Mouse (Mus musculus): ENCODE measurements around the gene Glis3. TPM values are rescaled to one million over a fixed set of nuclear protein-coding genes. Genes with fewer than 3 reads are reported as not detected.

Gene Glis3
- total RNA-seq, 2 experiments from 2014 or later: 0.82 to 1.0 TPM

DNA sequence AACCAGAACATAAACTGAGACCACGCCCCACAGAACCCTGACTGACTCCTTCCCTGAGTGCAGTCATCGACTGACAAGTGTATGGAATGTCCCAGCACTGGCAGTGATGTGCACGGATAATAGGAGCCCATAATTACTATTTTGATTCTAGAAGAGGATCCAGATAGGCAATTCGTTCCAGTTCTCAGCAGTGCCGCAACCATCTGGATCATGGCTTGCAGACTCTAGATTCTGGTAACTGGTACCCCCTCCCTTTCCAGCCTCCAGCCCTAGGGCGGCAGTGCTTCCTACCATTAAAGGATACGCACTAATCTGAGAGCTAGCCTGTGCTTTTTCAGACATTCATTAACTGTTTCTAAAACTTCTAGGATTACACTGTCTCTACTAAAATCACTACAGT is 24.7 kb downstream of the Glis3 start:
- DNase-seq: no peak

DNA sequence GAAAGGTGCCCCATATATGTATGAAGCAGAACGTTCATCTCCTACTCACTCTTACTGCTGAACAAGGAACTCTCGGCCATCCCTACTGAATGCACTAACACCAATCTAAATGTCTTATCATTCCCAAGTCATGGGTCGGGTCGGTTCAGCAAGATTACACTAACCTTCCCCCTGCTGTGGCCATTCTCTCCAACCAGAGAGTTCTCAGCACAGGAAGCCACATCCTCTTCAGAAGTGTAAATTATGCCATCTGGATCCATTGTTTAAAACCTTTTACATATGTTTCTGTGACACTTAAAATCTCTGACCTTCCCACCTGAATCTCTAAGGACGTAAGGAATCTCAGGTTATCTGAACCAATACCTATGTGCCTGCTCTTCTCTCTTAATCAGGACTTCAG is 29.0 kb downstream of the Glis3 start:
- DNase-seq: no peak

DNA sequence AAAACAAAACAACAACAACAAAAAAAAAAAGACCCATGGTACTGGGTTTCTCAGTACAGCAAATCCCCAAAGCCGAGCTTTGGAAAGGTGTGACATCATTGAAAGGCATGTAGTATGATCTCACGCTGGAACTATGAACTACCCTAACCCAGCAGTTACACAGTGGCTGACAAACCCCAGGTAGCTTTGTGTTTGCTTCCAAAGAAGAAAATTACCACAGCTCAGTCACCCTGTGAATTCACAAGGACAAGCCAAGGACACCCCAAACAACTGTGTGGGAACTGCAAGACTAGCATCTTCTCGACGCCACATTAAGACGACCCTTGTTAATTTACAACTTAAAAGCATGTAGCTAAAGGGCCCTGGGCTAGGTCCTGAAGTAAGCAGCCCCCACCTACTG is 30.4 kb downstream of the Glis3 start:
- no peak for DNase-seq

DNA sequence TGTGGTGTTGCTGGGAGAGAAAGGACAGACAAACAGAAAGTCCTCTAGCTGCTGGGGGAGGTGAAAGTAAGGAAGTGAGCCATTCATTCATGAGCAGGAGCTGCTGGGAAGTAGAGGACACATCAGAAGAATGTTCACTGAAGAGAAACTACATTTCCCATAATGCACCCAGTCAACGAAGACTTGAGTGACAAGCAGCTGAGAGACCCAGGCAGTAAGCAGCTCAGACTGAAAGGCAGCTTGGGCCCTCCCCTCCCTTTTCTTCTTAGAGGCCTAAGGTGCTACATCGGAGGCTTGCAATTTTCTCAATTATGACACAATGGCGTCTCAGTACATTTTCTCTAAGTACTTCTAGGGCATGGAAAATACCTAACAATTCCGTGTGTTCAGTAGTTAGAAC is 31.0 kb downstream of the Glis3 start:
- no peak for DNase-seq

DNA sequence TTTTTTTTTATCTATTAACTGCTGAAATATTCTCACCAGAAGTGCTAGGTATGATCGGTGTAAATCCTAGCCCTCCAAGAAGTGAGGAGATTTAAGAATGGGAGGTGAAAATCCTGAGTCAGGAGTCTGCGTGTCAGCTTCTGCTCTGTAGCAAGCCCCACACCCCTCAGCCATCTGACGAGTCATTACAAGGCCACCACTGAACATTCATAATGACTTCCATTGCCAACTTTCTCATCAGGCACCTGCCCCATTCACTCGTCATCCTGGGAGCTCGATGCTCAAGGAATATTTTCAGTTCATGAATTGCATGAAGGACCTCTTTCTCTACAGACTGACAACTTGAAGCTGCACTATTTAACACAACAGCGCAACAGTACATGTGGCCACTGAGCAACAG is 32.5 kb downstream of the Glis3 start:
- no peak for DNase-seq

DNA sequence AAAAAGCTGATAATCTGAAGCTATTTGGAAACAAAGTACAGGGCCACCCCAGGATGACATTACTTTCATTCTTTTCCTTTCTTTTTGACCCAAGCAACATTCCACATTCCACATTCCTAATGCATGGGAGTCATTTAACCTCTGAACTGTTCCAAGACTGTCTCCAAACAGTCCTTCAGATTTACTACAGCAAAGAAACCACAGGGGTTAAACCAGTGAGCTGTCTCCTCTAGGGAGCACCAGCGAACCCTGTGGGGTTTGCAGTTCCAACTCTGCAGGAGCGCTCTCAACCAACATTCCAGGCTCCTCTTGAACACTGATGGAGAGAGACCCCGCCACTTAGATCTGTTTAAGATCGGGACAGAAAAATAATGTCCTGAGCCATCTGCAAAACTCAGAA is 33.6 kb downstream of the Glis3 start:
- DNase-seq: no peak

DNA sequence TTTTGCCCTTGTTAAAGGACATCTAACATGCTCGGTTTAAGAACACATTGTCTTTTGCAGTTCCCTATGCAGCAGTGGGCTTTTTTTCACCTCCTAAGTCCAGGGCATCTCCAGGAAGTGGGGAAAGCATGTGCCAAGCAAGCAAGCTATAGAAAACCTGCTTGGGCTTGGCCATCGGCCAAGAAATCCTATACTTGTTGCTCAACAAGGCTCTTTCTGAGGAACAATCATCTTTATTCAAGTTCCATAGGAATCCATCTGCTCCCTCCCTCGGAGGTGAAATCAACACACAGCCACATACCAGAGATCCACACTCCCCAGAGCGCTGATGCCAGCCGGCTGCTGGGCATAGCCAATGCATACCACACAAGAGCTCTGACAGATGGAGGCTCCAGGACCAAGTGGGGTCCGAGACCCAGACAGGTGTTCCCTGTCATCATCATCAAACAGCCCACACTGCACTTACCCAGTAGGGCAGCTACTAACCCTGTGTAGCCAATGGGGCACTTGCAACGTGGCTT is 39.0 kb downstream of the Glis3 start:
- no peak for DNase-seq

DNA sequence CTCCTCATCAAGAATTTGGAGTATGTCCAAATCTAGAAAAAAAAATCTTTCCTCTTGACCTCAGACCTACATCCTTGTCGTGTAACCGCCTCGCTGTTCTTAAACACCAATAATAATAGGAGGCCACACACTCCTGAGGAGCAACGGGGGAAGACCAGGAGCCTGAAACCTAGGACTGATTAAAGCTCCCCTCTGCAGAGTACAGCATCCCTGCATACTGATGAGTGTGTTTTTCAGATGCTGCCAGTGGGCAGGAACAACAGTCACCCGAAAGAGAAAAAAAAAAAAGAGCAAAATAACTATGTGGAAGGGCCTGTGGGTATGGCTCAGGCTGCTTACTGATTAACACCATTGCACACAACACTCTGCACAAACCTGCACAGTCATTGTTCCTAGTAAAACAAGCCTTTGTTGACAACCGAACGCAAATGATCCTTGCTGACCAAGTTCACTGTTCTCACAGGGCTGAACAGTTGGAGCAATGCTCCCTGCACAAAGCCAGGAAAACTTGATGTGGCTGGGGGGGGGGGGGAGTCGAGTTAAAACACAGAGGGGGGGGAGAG is 43.8 kb downstream of the Glis3 start:
- no peak for DNase-seq

DNA sequence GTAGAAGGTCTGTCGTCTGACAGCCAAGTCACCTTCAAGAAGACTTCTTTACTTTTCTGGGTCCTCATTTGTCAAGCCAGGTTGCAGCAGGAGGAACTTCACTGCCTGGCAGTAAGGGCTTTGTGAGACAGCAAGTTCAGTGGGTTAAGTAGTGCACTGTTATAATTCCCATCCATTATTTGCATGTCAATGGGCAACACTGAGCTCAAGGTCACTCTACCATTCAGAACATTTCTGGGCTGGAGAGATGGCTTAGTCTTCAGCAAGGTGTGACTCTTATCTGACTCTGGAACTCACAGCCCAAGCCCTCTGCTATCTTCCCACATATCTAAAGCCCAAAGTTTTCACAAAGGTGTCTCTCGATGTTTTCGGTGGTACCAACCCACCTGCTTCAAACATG is 44.9 kb downstream of the Glis3 start:
- DNase-seq: no peak

DNA sequence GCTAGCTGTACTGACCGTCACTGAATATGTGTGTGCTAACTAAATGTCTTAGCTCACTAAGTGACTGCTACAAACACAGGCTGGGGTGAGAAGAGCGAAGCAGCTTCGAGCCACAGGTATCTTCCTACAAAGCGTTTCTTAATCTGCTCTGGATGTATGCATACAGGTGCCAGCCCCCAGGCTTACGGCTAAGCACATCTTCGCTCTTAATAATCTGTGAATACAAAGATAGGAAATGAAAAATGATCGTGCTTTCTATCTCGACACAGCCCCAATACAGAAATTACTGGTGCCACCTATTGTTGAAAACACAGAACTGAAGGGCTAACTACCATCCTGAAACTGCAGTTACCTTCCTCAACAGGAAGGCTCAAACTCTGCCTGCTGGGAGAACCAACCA is 51.5 kb downstream of the Glis3 start:
- DNase-seq: no peak

DNA sequence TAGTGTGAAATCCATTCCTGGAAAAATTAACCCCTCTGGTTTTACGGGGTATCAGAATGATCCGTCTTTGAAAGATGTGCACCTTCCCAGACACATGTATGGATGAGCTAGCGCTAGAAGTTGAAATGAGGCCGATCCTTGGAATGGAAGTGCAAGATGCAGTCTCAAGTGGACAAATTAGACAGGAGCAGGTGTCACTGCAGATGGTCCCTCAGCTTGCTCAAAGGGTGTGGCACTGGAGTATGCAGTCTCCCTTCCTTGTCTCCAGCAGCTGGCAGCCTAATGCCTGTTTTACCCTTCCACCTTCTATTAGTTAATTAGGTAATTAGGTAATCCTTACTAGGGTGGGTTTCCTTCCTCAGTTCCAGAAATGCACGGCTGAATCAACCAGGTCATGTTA is 53.7 kb downstream of the Glis3 start:
- no peak for DNase-seq

DNA sequence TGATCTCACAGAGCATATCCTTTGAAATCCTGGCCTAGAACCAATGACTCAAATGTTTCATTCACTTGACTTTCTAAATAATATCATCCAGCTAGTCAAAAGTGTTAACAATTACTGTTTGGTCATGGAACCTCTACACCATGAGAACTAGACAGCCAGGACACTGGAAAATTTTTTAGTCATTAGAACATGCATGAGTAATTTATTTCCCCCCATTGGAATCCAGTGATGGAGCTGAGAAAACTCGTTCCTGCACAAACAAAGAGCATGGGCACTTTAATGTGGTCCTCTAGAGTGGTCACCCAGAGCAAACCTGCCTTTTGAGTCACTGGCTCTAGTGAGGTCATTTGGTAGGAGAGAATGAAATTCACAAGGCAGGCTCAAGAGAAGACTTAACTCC is 55.3 kb downstream of the Glis3 start:
- DNase-seq: no peak

DNA sequence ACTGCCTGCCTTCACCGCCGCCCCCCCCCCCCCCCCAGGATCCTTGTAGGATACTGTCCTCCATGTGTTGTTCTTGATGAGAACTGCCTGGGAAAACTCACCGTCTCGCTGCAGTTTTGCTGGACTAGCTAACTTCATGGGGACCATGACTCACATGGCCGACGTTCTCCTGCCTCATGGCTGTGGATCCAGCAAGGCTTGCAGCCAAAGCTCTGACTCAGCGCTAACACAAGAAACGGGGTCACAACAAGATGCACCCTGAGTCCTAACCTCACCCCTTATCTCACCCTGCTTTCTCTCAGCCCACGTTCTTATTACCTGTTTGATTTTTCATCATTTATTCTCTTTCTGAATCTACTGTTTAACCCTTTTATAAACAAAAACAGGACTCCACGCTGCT is 56.2 kb downstream of the Glis3 start:
- DNase-seq: peak; percentile 50

DNA sequence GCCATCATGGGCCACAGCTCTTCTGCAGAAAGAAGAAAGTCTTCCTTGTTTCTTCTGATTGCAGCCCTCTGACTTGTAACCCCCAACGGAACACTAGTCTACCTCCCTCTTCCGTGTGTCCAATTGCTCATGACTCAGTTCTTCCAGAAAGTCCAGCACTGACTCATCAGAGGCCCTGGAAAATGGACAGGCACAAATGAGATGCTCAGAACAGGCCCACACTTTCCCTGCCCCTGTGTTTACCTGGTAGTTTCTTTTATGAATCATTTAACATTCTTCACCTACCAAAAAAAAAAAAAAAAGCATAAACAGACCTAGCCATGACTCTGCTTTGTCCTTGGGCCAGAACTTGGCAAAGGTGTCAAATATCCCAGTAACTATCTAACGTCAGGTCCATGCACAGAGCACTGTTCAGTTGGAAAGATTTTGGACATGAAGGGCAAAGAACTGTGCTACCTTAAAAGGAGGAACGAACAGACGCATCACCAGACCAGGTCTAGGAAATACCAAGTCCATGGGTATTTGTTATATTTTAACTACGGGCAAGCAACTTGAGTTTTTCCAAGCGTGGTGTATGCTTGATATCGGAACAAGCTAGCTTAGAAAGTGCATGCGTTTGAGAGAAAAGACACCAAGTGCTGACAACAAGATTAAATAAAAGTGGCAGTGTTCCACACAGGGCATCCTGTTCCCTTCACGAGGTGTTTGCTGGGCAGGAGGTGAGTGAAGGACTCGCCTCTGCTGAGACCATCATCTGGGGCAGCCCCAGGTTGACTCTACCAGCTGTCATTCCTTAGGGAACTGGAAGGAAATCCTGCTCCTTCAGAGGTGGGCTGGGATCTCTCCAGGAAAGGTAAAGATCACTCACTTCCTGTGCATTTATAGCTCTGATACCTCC is 58.0 kb downstream of the Glis3 start:
- no peak for DNase-seq

DNA sequence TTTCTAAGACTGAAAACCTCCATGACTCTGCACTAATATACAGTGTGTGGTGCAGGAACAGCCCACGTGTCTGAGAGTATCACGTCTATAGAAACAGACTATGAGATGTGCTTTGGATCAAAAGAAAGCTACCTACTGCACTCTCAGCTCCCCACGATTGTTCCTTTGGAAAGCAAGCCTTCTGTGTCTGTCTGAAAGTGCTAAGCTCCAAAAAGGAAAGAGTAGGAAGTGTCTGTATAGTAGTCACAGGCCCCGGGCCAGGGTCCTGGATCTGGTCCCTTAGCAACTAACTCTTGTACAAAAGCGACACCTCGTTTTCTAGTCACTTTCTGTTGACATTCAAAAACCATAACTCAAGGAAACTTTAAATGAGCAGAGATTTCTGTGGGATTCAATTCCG is 62.1 kb downstream of the Glis3 start:
- DNase-seq: no peak

DNA sequence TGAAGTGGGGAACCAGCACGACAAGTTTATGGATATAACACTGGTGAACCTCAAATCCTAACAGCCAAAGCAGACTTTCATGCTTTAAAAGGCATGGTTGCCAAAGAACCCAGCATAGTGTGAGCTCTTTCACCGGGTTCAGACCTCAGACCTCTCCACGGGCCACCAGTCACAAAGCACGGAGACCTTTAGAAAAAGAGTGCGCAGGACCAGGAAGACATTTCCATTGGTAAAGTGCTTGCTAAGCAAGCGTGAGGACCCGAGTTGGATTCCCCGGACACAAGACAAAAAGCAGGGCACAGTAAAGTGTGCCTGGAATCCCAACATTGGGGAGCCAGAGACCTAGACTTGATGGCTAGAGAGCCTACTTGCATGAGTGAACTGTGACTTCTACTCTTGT is 62.7 kb downstream of the Glis3 start:
- no peak for DNase-seq

DNA sequence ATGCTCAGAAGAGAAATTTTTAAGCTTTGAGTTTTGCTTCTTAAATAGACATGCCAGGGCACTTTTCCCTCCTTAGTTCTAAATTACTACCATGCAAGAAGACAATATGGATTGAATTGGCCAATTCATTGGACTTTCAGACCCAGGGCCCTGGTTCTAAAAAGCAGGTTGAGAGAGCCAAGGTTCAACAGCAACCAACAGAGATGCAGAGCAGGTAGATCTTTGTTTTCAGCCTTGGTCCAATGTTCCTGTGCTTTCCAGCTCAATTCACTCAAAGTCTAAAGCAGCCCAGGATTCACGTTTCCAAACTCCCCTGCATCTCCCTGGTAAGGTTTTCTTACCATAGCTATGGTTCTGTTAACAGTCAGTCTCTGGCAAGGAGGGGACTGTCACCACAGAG is 63.4 kb downstream of the Glis3 start:
- no peak for DNase-seq

DNA sequence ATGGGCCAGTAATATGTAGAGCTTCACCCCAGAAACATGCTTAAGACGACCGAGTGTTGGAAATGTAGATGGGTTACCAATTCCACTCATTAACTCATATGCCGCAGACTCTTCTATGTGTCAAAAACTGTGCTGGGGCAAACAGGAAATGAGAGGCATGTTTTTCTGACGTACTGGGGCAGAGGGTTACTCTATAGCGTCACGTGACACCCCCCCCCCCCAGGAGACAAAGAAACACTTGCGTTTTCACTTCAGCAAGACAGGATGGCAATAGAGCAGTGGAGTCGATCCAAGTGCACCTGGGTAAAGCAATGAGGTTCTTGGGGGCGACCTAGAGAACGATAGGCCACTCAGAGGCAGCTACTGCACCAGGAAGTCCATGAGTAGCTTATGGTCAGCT is 67.6 kb downstream of the Glis3 start:
- DNase-seq: no peak

DNA sequence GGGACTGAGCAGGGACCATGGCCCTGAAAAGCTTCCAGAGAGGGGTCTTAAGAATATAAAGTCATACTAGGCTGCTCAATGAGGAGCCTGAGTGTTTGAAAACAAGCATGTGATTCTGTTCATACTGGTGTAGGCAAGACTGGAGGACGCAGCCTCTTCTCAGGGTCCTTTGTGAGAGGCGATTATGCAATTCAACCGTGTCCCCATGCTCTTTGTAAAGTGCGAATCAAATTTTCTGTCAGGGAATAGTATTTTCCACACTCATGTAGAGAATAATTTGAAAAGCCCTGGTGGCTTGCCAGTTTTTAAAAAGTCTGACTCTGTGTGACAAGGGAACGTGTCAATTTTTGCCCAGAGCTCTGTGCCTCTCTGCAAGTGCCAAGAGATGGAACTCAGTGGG is 71.1 kb downstream of the Glis3 start:
- DNase-seq: no peak

DNA sequence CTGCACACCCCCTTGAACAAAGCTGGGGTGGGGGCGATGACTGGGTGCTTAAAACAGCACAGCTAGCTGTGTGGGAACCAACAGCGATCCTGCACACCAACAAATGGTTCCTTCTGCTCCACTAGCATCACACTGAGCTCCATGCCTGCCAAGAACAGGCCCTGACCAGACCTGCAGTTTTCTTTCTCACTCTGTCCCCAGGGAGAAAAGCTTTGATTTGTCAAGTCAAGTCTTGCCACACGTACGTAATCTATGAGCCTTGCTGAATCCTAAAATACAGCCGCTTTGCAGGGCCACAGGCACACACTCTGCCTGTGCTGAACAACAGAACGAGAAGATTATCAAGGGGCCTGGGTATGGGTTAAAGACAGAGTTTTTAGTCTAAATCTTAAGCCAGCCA is 71.6 kb downstream of the Glis3 start:
- no peak for DNase-seq

DNA sequence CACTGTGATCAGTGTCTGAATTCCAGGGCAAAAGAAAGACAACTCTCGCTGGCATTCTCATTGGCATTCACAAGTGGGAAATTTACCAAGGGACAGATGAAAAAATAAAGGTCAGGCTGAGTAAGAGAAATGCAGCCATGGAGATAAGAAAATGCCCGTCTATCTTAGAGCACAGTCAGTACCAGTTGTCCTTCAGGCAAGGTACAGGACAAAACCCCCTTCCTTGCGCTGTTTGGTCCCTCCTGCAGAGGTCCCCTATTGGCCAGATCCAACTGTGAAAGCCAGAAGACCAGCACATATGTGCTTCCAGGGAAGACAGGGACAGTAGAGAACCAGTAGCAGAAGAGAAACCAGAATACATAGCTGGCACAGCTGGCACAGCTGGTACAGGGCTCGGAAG is 79.0 kb downstream of the Glis3 start:
- no peak for DNase-seq

DNA sequence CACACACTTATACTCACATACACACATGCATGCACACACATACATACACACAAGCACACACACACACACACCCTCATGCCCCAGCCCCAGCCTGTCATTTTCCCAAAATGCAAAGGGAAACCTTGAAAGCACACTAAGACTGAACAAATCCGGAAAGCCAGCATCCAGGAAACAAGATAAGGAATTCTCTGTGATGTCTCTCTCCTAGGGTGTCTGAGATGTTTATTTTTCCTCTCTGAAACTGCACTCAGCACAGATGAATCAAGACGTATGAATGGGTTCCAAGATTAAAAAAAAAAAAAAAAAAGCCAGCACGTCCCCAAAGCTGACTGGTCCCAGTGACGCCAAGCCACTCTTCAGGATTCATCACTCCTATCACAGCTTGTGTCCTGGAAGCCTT is 85.7 kb downstream of the Glis3 start:
- DNase-seq: no peak

DNA sequence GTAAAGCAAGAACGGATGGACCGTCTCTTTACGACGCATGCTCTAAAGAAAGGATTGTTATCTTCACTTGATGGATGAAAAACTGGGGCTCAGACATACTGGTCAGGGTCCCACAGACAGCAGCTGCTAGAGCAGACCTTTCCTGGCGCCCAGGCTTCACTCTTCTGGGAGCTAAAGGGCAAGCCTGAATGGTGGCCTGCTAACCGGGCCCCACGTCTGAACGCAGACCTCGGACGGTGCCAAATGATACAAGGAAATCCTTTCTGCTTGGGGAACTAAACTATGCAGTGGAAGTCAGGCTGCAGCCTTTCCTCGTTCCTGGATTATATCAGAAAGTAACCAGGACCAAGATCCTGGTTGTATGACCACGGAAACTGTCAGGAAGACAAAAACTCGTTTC is 86.9 kb downstream of the Glis3 start:
- no peak for DNase-seq

Data from gastrocnemius, postnatal 25 days (tissue).